Mouse (Mus musculus): ENCODE data around the gene Camk1d. TPM values are rescaled to one million over a fixed set of nuclear protein-coding genes. Genes with fewer than 3 reads are reported as not detected.
A peak's percentile ranks its signal among the peaks of the same experiment; 100 is the strongest.

Gene Camk1d
- total and polyA plus RNA-seq, 2 experiments from 2014 or later: 8.0 to 20.9 TPM

- DNase-seq (ENCODE audit: low spot score) (no peak), ATAC-seq (ENCODE audit: low FRiP score) (no peak)
- no peaks in the 10 kb centered on the region for H3K36me3 ChIP-seq (ENCODE audit: insufficient read depth, low read length)
- no peak overlapping the region for H3K4me2 ChIP-seq (ENCODE audit: low read depth, low read length, poor library complexity, severe bottlenecking)
- 0 out of 2 replicates have a peak, but pooled peaks cover 2% of the 10 kb centered on the region for H3K4me1 ChIP-seq (ENCODE audit: insufficient read depth, low read length)
- H3K4me3 ChIP-seq (ENCODE audit: low read depth, low read length): no peak overlapping the region
- no peak overlapping the region for H3K9ac ChIP-seq (replicated peaks; ENCODE audit: low read length, poor library complexity, severe bottlenecking)
- no peaks in the 10 kb centered on the region for H3K9me3 ChIP-seq (ENCODE audit: low read length)
- no peak overlapping the region for H3K27ac ChIP-seq (ENCODE audit: low read depth, low read length)
- WGBS: 76% methylated on average over 16 of the region's 16 CpGs
- no peak for TF ChIP-seq CTCF (IDR thresholded peaks at IDR 0.05)
- no peaks in the 10 kb centered on the region for H3K27me3 ChIP-seq (ENCODE audit: insufficient read depth, low read length)
Observed at GRCm38 (mm10) chr2:5435587-5436253, 278.6 kb downstream of the Camk1d start.

GRCm38 (mm10) chr2:5431309-5431708 lies 283.0 kb downstream of the Camk1d start:
- no peaks in the 10 kb centered on the region for H3K27me3 ChIP-seq (ENCODE audit: insufficient read depth, low read length)
- no peak overlapping the region for H3K4me3 ChIP-seq (ENCODE audit: low read depth, low read length)
- peaks cover 7% of the 10 kb centered on the region; the same call in 1 of the 2 replicates for H3K4me1 ChIP-seq (ENCODE audit: insufficient read depth, low read length)
- H3K27ac ChIP-seq (ENCODE audit: low read depth, low read length): no peak overlapping the region
- no peaks in the 10 kb centered on the region for H3K9me3 ChIP-seq (ENCODE audit: low read length)
- DNase-seq (ENCODE audit: low spot score) (peak; percentile 39), ATAC-seq (ENCODE audit: low FRiP score) (no peak)
- H3K9ac ChIP-seq (replicated peaks; ENCODE audit: low read length, poor library complexity, severe bottlenecking): no peak overlapping the region
- H3K36me3 ChIP-seq (ENCODE audit: insufficient read depth, low read length): no peaks in the 10 kb centered on the region
- peak; percentile 57 for TF ChIP-seq CTCF (IDR thresholded peaks at IDR 0.05)
- no peak overlapping the region for H3K4me2 ChIP-seq (ENCODE audit: low read depth, low read length, poor library complexity, severe bottlenecking)
- 76% methylated on average over 2 of the region's 2 CpGs for WGBS

DNA sequence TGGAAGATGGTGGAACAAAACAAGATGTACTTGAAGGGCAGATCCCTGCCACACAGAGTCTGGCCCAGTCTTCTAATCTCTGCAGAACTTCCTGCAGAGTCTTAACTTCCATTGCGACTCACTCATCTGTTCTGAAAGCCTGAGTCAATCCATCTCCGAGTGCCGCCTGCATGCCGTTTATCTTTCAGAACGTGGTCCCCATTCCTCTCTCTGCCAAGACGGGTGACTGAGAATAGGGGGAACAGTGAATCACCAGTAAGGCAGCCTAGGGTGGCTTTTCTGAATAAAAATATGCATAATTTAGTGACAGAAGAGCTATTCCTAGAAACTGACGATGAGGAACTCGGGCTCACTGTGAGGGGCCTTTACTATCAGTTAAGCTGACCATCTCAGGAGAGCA lies 284.4 kb downstream of the Camk1d start:
- no peak overlapping the region for H3K4me3 ChIP-seq (ENCODE audit: low read depth, low read length)
- H3K9ac ChIP-seq (replicated peaks; ENCODE audit: low read length, poor library complexity, severe bottlenecking): no peak overlapping the region
- peaks cover 8% of the 10 kb centered on the region; the same call in 1 of the 2 replicates for H3K4me1 ChIP-seq (ENCODE audit: insufficient read depth, low read length)
- H3K4me2 ChIP-seq (ENCODE audit: low read depth, low read length, poor library complexity, severe bottlenecking): no peak overlapping the region
- DNase-seq (ENCODE audit: low spot score) (peak; percentile 34), ATAC-seq (ENCODE audit: low FRiP score) (no peak)
- H3K36me3 ChIP-seq (ENCODE audit: insufficient read depth, low read length): no peaks in the 10 kb centered on the region
- H3K27me3 ChIP-seq (ENCODE audit: insufficient read depth, low read length): no peaks in the 10 kb centered on the region
- H3K9me3 ChIP-seq (ENCODE audit: low read length): no peaks in the 10 kb centered on the region
- H3K27ac ChIP-seq (ENCODE audit: low read depth, low read length): no peak overlapping the region
- 48% methylated on average over 8 of the region's 8 CpGs for whole genome bisulfite sequencing
- no peak for TF ChIP-seq CTCF (IDR thresholded peaks at IDR 0.05)

DNA sequence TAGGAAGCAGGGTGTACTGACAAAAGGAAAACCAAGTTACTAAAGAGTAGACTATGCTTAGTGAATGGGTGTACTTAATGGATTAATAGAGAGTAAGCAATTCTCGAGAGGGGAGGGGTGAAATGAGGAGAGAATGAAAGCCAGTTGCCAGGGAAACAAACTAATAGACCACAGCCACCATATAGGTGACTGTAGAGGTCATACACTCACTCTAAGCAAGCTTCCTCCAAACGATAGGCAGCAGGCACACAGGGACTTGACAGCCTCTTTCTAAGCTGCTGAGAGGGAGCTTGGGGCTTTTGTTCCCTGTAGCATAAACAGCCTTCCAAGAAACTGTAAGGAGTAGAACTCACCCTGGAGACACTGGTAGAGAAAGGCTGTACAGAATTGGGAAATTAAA lies 288.2 kb downstream of the Camk1d start:
- no peak for TF ChIP-seq CTCF (IDR thresholded peaks at IDR 0.05)
- Histone ChIP-seq H3K27ac (ENCODE audit: low read depth, low read length) (no peak overlapping the region; the same call in 1 of the 2 replicates), H3K27me3 (ENCODE audit: insufficient read depth, low read length) (no peaks in the 10 kb centered on the region), H3K4me1 (ENCODE audit: insufficient read depth, low read length) (peaks cover 6% of the 10 kb centered on the region; the same call in 1 of the 2 replicates), H3K4me2 (ENCODE audit: low read depth, low read length, poor library complexity, severe bottlenecking) (no peak overlapping the region), H3K36me3 (ENCODE audit: insufficient read depth, low read length) (no peaks in the 10 kb centered on the region), H3K9me3 (ENCODE audit: low read length) (no peaks in the 10 kb centered on the region), H3K9ac (replicated peaks; ENCODE audit: low read length, poor library complexity, severe bottlenecking) (no peak overlapping the region), H3K4me3 (ENCODE audit: low read depth, low read length) (no peak overlapping the region)
- 14% methylated on average over 2 of the region's 2 CpGs for WGBS
- no peak for ATAC-seq (ENCODE audit: low FRiP score)
- DNase-seq (ENCODE audit: low spot score): peak; percentile 42

GRCm38 (mm10) chr2:5425612-5426011 lies 288.7 kb downstream of the Camk1d start:
- no peaks in the 10 kb centered on the region for H3K27me3 ChIP-seq (ENCODE audit: insufficient read depth, low read length)
- H3K4me1 ChIP-seq (ENCODE audit: insufficient read depth, low read length): peaks cover 6% of the 10 kb centered on the region; the same call in 1 of the 2 replicates
- no peak for TF ChIP-seq CTCF (IDR thresholded peaks at IDR 0.05)
- H3K9me3 ChIP-seq (ENCODE audit: low read length): no peaks in the 10 kb centered on the region
- 55% methylated on average over 3 of the region's 3 CpGs for WGBS
- H3K9ac ChIP-seq (replicated peaks; ENCODE audit: low read length, poor library complexity, severe bottlenecking): no peak overlapping the region
- no peak for DNase-seq (ENCODE audit: low spot score)
- H3K36me3 ChIP-seq (ENCODE audit: insufficient read depth, low read length): no peaks in the 10 kb centered on the region
- H3K27ac ChIP-seq (ENCODE audit: low read depth, low read length): no peak overlapping the region
- no peak overlapping the region for H3K4me2 ChIP-seq (ENCODE audit: low read depth, low read length, poor library complexity, severe bottlenecking)
- no peak overlapping the region for H3K4me3 ChIP-seq (ENCODE audit: low read depth, low read length)
- ATAC-seq (ENCODE audit: low FRiP score): no peak

- WGBS: 39% methylated on average over 5 of the region's 5 CpGs
- DNase-seq (ENCODE audit: low spot score) (peak; percentile 29), ATAC-seq (ENCODE audit: low FRiP score) (no peak)
- no peaks in the 10 kb centered on the region for H3K36me3 ChIP-seq (ENCODE audit: insufficient read depth, low read length)
- no peak overlapping the region for H3K4me2 ChIP-seq (ENCODE audit: low read depth, low read length, poor library complexity, severe bottlenecking)
- no peak overlapping the region for H3K9ac ChIP-seq (replicated peaks; ENCODE audit: low read length, poor library complexity, severe bottlenecking)
- H3K9me3 ChIP-seq (ENCODE audit: low read length): no peaks in the 10 kb centered on the region
- no peaks in the 10 kb centered on the region for H3K27me3 ChIP-seq (ENCODE audit: insufficient read depth, low read length)
- no peak overlapping the region for H3K27ac ChIP-seq (ENCODE audit: low read depth, low read length)
- H3K4me1 ChIP-seq (ENCODE audit: insufficient read depth, low read length): no peaks in the 10 kb centered on the region
- H3K4me3 ChIP-seq (ENCODE audit: low read depth, low read length): no peak overlapping the region
- TF ChIP-seq CTCF (IDR thresholded peaks at IDR 0.05): no peak
Observed at GRCm38 (mm10) chr2:5420621-5421196, 293.6 kb downstream of the Camk1d start.
